Comparison of ENCODE assay signal across 8 mouse cellular contexts in the genomic region with DNA sequence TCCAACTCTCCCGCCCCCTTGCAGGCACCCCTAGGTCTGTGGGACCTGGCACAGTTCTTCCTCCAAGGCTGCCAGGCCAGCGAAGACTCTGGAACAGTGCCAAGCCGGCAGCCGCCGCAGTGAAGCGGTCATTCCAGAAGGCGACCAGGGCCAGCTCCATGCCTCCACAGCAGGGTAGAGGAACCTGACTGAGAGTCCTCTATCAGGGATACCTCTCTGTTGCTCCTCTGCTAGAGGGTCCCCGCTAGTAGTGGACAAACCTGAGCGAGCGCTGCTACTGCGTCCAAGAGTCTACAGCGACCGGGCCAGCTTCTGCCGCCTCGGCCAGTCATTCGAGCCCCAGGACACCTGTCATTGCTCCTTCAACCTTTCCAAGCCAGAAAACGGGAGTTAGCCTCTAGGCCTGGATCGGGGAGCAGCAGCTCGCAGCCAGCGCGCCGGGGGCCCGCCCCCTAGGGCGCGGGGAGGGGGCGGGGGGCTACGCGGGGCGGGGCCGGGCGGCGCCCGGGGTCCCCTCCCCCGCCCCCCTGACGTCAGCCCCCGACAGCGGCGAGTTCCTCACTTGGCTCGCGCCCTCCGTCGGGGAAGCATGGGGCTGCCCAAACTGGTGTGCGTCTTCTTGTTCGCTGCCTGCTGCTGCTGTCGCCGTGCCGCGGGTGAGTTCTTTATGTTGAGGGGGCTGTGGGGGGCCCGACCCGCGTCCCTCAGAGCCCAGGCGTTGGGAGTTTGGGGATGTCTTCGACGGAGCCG. TPM values are rescaled to one million over a fixed set of nuclear protein-coding genes. Genes with fewer than 3 reads are reported as not detected.
DNase-seq lines count a peak whose midpoint lies in the region; ATAC-seq and TF ChIP-seq lines count a peak whose summit lies in the region.

A gene (plus strand): TSS at position 369 of the 750 bp plus-strand sequence.

- DNase-seq in right cerebral cortex, postnatal 14 days = peak; percentile 63
- no peak for DNase-seq in right cerebral cortex, adult 2 months (ENCODE audit: low spot score in 2 of 2)
- DNase-seq in cerebellum, postnatal 10 days = peak; percentile 92
- peak; percentile 75 for DNase-seq in gastrocnemius, postnatal 25 days
- DNase-seq in induced T-regulatory cell, adult 2 months (ENCODE audit: low read depth) = peak; percentile 65
- peak; percentile 64 for DNase-seq in midbrain, postnatal 0 days (ENCODE audit: low spot score)
- DNase-seq in urinary bladder, postnatal 25 days (ENCODE audit: low spot score) = peak; percentile 55

- peak within 1 kb of the TSS; percentile 89 for H3K4me2 ChIP-seq in limb, embryonic 13.5 days (replicated peaks)
- H3K4me2 ChIP-seq in midbrain, postnatal 0 days (ENCODE audit: low read depth, low read length, poor library complexity, severe bottlenecking) = peak within 1 kb of the TSS; percentile 78

- peaks cover 54% of the 10 kb centered on the region for H3K4me1 ChIP-seq in limb, embryonic 13.5 days
- peaks cover 10% of the 10 kb centered on the region for H3K4me1 ChIP-seq in midbrain, postnatal 0 days (ENCODE audit: insufficient read depth, low read length)

- H3K9me3 ChIP-seq in limb, embryonic 13.5 days = no peaks in the 10 kb centered on the region
- no peaks in the 10 kb centered on the region for H3K9me3 ChIP-seq in midbrain, postnatal 0 days (ENCODE audit: low read length)

- peak; percentile 25 for ATAC-seq in limb, embryonic 13.5 days (ENCODE audit: low FRiP score, low read depth)
- ATAC-seq in midbrain, postnatal 0 days (ENCODE audit: low FRiP score) = peak; percentile 17; the same call in 1 of the 2 replicates

- H3K9ac ChIP-seq in limb, embryonic 13.5 days = peak within 1 kb of the TSS; percentile 82
- H3K9ac ChIP-seq in midbrain, postnatal 0 days (replicated peaks; ENCODE audit: low read length, poor library complexity, severe bottlenecking) = peak within 1 kb of the TSS; percentile 39; the same call in 1 of the 2 replicates

- peaks cover 23% of the 10 kb centered on the region for H3K36me3 ChIP-seq in limb, embryonic 13.5 days
- H3K36me3 ChIP-seq in midbrain, postnatal 0 days (ENCODE audit: insufficient read depth, low read length) = no peaks in the 10 kb centered on the region

- peaks cover 54% of the 10 kb centered on the region for H3K27me3 ChIP-seq in limb, embryonic 13.5 days
- H3K27me3 ChIP-seq in midbrain, postnatal 0 days (ENCODE audit: insufficient read depth, low read length) = peaks cover 32% of the 10 kb centered on the region

- TF ChIP-seq CTCF in midbrain, postnatal 0 days (IDR thresholded peaks at IDR 0.05) = no peak

- under 1% methylated on average over 50 of the region's 55 CpGs for WGBS in limb, embryonic 13.5 days
- WGBS in midbrain, postnatal 0 days = under 1% methylated on average over 46 of the region's 55 CpGs

- H3K27ac ChIP-seq in limb, embryonic 13.5 days = peak within 1 kb of the TSS; percentile 75
- peak within 1 kb of the TSS; percentile 3; the same call in 1 of the 2 replicates for H3K27ac ChIP-seq in midbrain, postnatal 0 days (ENCODE audit: low read depth, low read length)

- peak within 1 kb of the TSS; percentile 70 for H3K4me3 ChIP-seq in limb, embryonic 13.5 days
- H3K4me3 ChIP-seq in midbrain, postnatal 0 days (ENCODE audit: low read depth, low read length) = peak within 1 kb of the TSS; percentile 39

RNA-seq across cellular contexts. Expression of the gene that starts here (rescaled TPM):
- total RNA-seq in gastrocnemius, postnatal 25 days (2021) = 10 to 100 TPM; 31.2 to 32.4 TPM
- polyA plus RNA-seq in limb, embryonic 13.5 days (2015; fragmentation: Nextera tagmentation; extraction: Ambion mirVana) = 29.6 and 30.4 TPM in 2 replicates
- total RNA-seq in midbrain, postnatal 0 days (2014; rRNA removed) = 14.6 and 19.9 TPM in 2 replicates
- polyA plus RNA-seq in midbrain, postnatal 0 days (2015; fragmentation: Nextera tagmentation; extraction: Ambion mirVana) = 4.4 TPM in 2 replicates

Comparison
In these comparisons a context has a peak if more than half of its experiments do, and no peak if none do; other contexts are left out.
1. DNase-seq: peak in right cerebral cortex, postnatal 14 days (single experiment), cerebellum, postnatal 10 days (2 of 2), gastrocnemius, postnatal 25 days (single experiment), induced T-regulatory cell, adult 2 months (single experiment), midbrain, postnatal 0 days (single experiment) and urinary bladder, postnatal 25 days (single experiment); none in right cerebral cortex, adult 2 months (0 of 2).